Mouse (Mus musculus): Measurements from ENCODE around the gene Dnase1l1. TPM values are rescaled to one million over a fixed set of nuclear protein-coding genes. Genes with fewer than 3 reads are reported as not detected.
A peak's percentile ranks its signal among the peaks of the same experiment; 100 is the strongest.

Gene Dnase1l1
- 11.7 and 12.0 TPM in 2 replicates for polyA plus RNA-seq (2015; fragmentation: Nextera tagmentation; extraction: Ambion mirVana)

- H3K4me2 ChIP-seq (replicated peaks): peak within 1 kb of the TSS; percentile 76
- 17% methylated on average over 16 of the region's 16 CpGs for WGBS
- H3K27ac ChIP-seq: peak within 1 kb of the TSS; percentile 77
- H3K27me3 ChIP-seq: no peaks in the 10 kb centered on the region
- H3K9ac ChIP-seq: peak within 1 kb of the TSS; percentile 79
- ATAC-seq (ENCODE audit: low FRiP score, low read depth): peak; percentile 94
- peaks cover 13% of the 10 kb centered on the region for H3K4me1 ChIP-seq
- no peaks in the 10 kb centered on the region for H3K9me3 ChIP-seq
- no peaks in the 10 kb centered on the region for H3K36me3 ChIP-seq
- peak within 1 kb of the TSS; percentile 62 for H3K4me3 ChIP-seq
Observed at GRCm38 (mm10) chrX:74281732-74282394, at the start of gene Dnase1l1, which contains the start of gene Taz. Gene Dnase1l1 (minus strand): TSS chrX:74282337. Gene Taz (plus strand): TSS chrX:74281912.

- Histone ChIP-seq H3K4me1 (peaks cover 16% of the 10 kb centered on the region), H3K9me3 (no peaks in the 10 kb centered on the region), H3K4me3 (peak overlapping the region; percentile 51), H3K27me3 (no peaks in the 10 kb centered on the region), H3K4me2 (replicated peaks) (peak overlapping the region; percentile 73), H3K36me3 (peaks cover 18% of the 10 kb centered on the region), H3K9ac (peak overlapping the region; percentile 70), H3K27ac (peak overlapping the region; percentile 33; the same call in 1 of the 2 replicates)
- ATAC-seq (ENCODE audit: low FRiP score, low read depth): no peak
- 55% methylated on average over 2 of the region's 2 CpGs for whole genome bisulfite sequencing
Observed at GRCm38 (mm10) chrX:74330166-74330930, 48.2 kb upstream of the Dnase1l1 start.

- H3K9me3 ChIP-seq: no peaks in the 10 kb centered on the region
- no peaks in the 10 kb centered on the region for H3K27me3 ChIP-seq
- H3K36me3 ChIP-seq: peaks cover 8% of the 10 kb centered on the region; the same call in 1 of the 2 replicates
- peak overlapping the region; percentile 51 for H3K4me3 ChIP-seq
- 33% methylated on average over 10 of the region's 10 CpGs for WGBS
- H3K27ac ChIP-seq: no peak overlapping the region; the same call in 1 of the 2 replicates
- peaks cover 16% of the 10 kb centered on the region for H3K4me1 ChIP-seq
- H3K9ac ChIP-seq: peak overlapping the region; percentile 70
- peak; percentile 20 for ATAC-seq (ENCODE audit: low FRiP score, low read depth)
- peak overlapping the region; percentile 73 for H3K4me2 ChIP-seq (replicated peaks)
Observed at GRCm38 (mm10) chrX:74329215-74329671, 47.1 kb upstream of the Dnase1l1 start.

GRCm38 (mm10) chrX:74328725-74329161 lies 46.6 kb upstream of the Dnase1l1 start, which contains the start of gene Plxna3:
Gene Plxna3 (plus strand): TSS chrX:74329066.
- peaks cover 16% of the 10 kb centered on the region for H3K4me1 ChIP-seq

GRCm38 (mm10) chrX:74312540-74313464 lies 30.7 kb upstream of the Dnase1l1 start, which contains the start of gene Fam50a:
Gene Fam50a (plus strand): TSS chrX:74313033.
- peaks cover 41% of the 10 kb centered on the region for H3K36me3 ChIP-seq
- H3K4me2 ChIP-seq (replicated peaks): peak within 1 kb of the TSS; percentile 71
- peak within 1 kb of the TSS; percentile 61; the same call in 1 of the 2 replicates for H3K27ac ChIP-seq
- ATAC-seq (ENCODE audit: low FRiP score, low read depth): peak; percentile 97
- H3K4me3 ChIP-seq: peak within 1 kb of the TSS; percentile 63
- 18% methylated on average over 58 of the region's 59 CpGs for WGBS
- H3K9me3 ChIP-seq: no peaks in the 10 kb centered on the region
- no peaks in the 10 kb centered on the region; the same call in 1 of the 2 replicates for H3K27me3 ChIP-seq
- H3K9ac ChIP-seq: peak within 1 kb of the TSS; percentile 79
- 0 out of 2 replicates have a peak, but pooled peaks cover 4% of the 10 kb centered on the region for H3K4me1 ChIP-seq

More at GRCm38 (mm10) chrX:74328725-74329161, 46.6 kb upstream of the Dnase1l1 start, which contains the start of gene Plxna3:
- 12% methylated on average over 25 of the region's 30 CpGs for WGBS
- H3K27ac ChIP-seq: peak within 1 kb of the TSS; percentile 74; the same call in 1 of the 2 replicates
- peak within 1 kb of the TSS; percentile 51 for H3K4me3 ChIP-seq
- 0 out of 2 replicates have a peak, but pooled peaks cover 6% of the 10 kb centered on the region for H3K36me3 ChIP-seq
- H3K27me3 ChIP-seq: no peaks in the 10 kb centered on the region
- H3K9me3 ChIP-seq: no peaks in the 10 kb centered on the region
- peak; percentile 96 for ATAC-seq (ENCODE audit: low FRiP score, low read depth)
- H3K4me2 ChIP-seq (replicated peaks): peak within 1 kb of the TSS; percentile 73
- peak within 1 kb of the TSS; percentile 70 for H3K9ac ChIP-seq

- peak within 1 kb of the TSS; percentile 74 for H3K4me2 ChIP-seq (replicated peaks)
- ATAC-seq (ENCODE audit: low FRiP score, low read depth): peak; percentile 85
- H3K27ac ChIP-seq: peak within 1 kb of the TSS; percentile 81
- H3K9ac ChIP-seq: peak within 1 kb of the TSS; percentile 77
- H3K27me3 ChIP-seq: no peaks in the 10 kb centered on the region
- peaks cover 72% of the 10 kb centered on the region for H3K36me3 ChIP-seq
- H3K4me1 ChIP-seq: peaks cover 10% of the 10 kb centered on the region; the same call in 1 of the 2 replicates
- H3K9me3 ChIP-seq: no peaks in the 10 kb centered on the region
- peak within 1 kb of the TSS; percentile 59 for H3K4me3 ChIP-seq
- 15% methylated on average over 35 of the region's 41 CpGs for WGBS
Observed at GRCm38 (mm10) chrX:74304867-74305700, 22.9 kb upstream of the Dnase1l1 start, which contains the start of gene Gdi1. Gene Gdi1 (plus strand): TSS chrX:74304998.

- H3K4me2 ChIP-seq (replicated peaks): no peak overlapping the region
- peaks cover 52% of the 10 kb centered on the region; the same call in 1 of the 2 replicates for H3K36me3 ChIP-seq
- no peaks in the 10 kb centered on the region for H3K9me3 ChIP-seq
- no peak for ATAC-seq (ENCODE audit: low FRiP score, low read depth)
- no peak overlapping the region for H3K9ac ChIP-seq
- H3K4me3 ChIP-seq: no peak overlapping the region
- H3K27me3 ChIP-seq: no peaks in the 10 kb centered on the region
- H3K4me1 ChIP-seq: peaks cover 4% of the 10 kb centered on the region; the same call in 1 of the 2 replicates
- 82% methylated on average over 3 of the region's 3 CpGs for WGBS
- no peak overlapping the region for H3K27ac ChIP-seq
Observed at GRCm38 (mm10) chrX:74299721-74300120, 17.6 kb upstream of the Dnase1l1 start.

- H3K9me3 ChIP-seq: no peaks in the 10 kb centered on the region
- H3K27ac ChIP-seq: no peak overlapping the region
- no peaks in the 10 kb centered on the region for H3K27me3 ChIP-seq
- H3K4me2 ChIP-seq (replicated peaks): no peak overlapping the region
- no peak for ATAC-seq (ENCODE audit: low FRiP score, low read depth)
- WGBS: 86% methylated on average over 1 of the region's 1 CpGs
- no peak overlapping the region for H3K9ac ChIP-seq
- no peak overlapping the region for H3K4me3 ChIP-seq
- peaks cover 4% of the 10 kb centered on the region; the same call in 1 of the 2 replicates for H3K4me1 ChIP-seq
- peaks cover 45% of the 10 kb centered on the region; the same call in 1 of the 2 replicates for H3K36me3 ChIP-seq
Observed at GRCm38 (mm10) chrX:74298348-74298747, 16.2 kb upstream of the Dnase1l1 start.

- ATAC-seq (ENCODE audit: low FRiP score, low read depth): peak; percentile 98
- peak within 1 kb of the TSS; percentile 82 for H3K9ac ChIP-seq
- H3K27me3 ChIP-seq: no peaks in the 10 kb centered on the region
- H3K4me2 ChIP-seq (replicated peaks): peak within 1 kb of the TSS; percentile 72
- peaks cover 4% of the 10 kb centered on the region; the same call in 1 of the 2 replicates for H3K4me1 ChIP-seq
- peaks cover 30% of the 10 kb centered on the region; the same call in 1 of the 2 replicates for H3K36me3 ChIP-seq
- H3K4me3 ChIP-seq: peak within 1 kb of the TSS; percentile 61
- 19% methylated on average over 37 of the region's 37 CpGs for WGBS
- H3K9me3 ChIP-seq: no peaks in the 10 kb centered on the region
- no peak within 1 kb of the TSS; the same call in 1 of the 2 replicates for H3K27ac ChIP-seq
Observed at GRCm38 (mm10) chrX:74296538-74297448, 14.7 kb upstream of the Dnase1l1 start, which contains the start of gene Atp6ap1. Gene Atp6ap1 (plus strand): TSS chrX:74297097.
